37 mouse cellular contexts compared by ENCODE assay signal in the genomic region with DNA sequence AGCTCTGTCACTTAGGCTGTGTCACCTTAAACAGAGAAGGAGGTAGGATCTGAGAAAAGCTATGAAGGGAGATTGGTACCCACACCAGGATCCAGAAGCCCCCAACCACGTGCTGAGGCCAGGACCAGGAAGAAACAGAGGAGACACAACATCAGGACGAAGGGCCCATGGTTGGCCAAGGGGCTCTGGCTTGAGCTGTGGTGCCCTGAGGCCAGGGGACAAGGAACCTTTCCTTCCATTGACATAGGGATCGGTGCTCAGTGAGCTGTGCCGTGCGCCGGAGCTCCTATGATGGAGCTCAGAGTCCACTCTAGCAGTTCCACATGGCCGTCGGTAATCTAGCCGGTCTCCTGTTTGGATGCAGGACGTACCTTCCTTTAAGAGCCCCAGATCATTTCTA. TPM values are rescaled to one million over a fixed set of nuclear protein-coding genes. Genes with fewer than 3 reads are reported as not detected.
"Had no signal": no experiment of that assay in that cellular context is flagged by ENCODE, and none has a peak within 500 bp of the region (broad histone marks: within the 10 kb centered on the region; RNA-seq: fewer than 3 reads in every experiment).

No protein-coding gene starts in this region.

- DNase-seq: cerebellum, adult 2 months; cerebellum, adult 8-10 months; cerebellum, adult 9-10 months; cerebellum, adult 9-11 months; cerebellum, postnatal 14 days; cerebellum, postnatal 25 days; cerebellum, postnatal 36 days; embryo, embryonic 11 days; forebrain, postnatal 0 days; gastrocnemius, adult 2 months; gastrocnemius, postnatal 10 days; gastrocnemius, postnatal 14 days; gastrocnemius, postnatal 25 days; gastrocnemius, postnatal 36 days; heart, adult 18-20 months; heart, adult 2 months had no signal

- H3K4me3 ChIP-seq: embryonic facial prominence, embryonic 10.5 days; embryonic facial prominence, embryonic 12.5 days; embryonic facial prominence, embryonic 13.5 days; embryonic facial prominence, embryonic 15.5 days; erythroblast, embryonic 14.5 days; forebrain, embryonic 10.5 days; forebrain, embryonic 12.5 days; forebrain, embryonic 13.5 days; forebrain, embryonic 15.5 days; gastrocnemius, adult 2 months; heart, adult 2 months had no signal

- H3K27me3 ChIP-seq: embryonic facial prominence, embryonic 12.5 days; embryonic facial prominence, embryonic 13.5 days; embryonic facial prominence, embryonic 15.5 days; forebrain, embryonic 12.5 days; forebrain, embryonic 13.5 days; forebrain, embryonic 15.5 days had no signal

- H3K9me3 ChIP-seq: embryonic facial prominence, embryonic 10.5 days; embryonic facial prominence, embryonic 12.5 days; embryonic facial prominence, embryonic 13.5 days; embryonic facial prominence, embryonic 15.5 days; forebrain, embryonic 10.5 days; forebrain, embryonic 12.5 days; forebrain, embryonic 13.5 days; forebrain, embryonic 15.5 days had no signal

- H3K4me1 ChIP-seq: embryonic facial prominence, embryonic 10.5 days; embryonic facial prominence, embryonic 12.5 days; embryonic facial prominence, embryonic 15.5 days; forebrain, embryonic 12.5 days; forebrain, embryonic 13.5 days; forebrain, embryonic 15.5 days had no signal

- H3K36me3 ChIP-seq: embryonic facial prominence, embryonic 10.5 days; embryonic facial prominence, embryonic 12.5 days; embryonic facial prominence, embryonic 13.5 days; embryonic facial prominence, embryonic 15.5 days; forebrain, embryonic 10.5 days; forebrain, embryonic 12.5 days; forebrain, embryonic 15.5 days had no signal

- H3K27ac ChIP-seq: embryonic facial prominence, embryonic 10.5 days; embryonic facial prominence, embryonic 12.5 days; embryonic facial prominence, embryonic 13.5 days; embryonic facial prominence, embryonic 15.5 days; forebrain, embryonic 10.5 days; forebrain, embryonic 12.5 days; forebrain, embryonic 13.5 days; forebrain, embryonic 15.5 days; gastrocnemius, adult 2 months; heart, adult 2 months had no signal

RNA-seq across cellular contexts. Expression of a gene that starts 25.3 kb away (rescaled TPM):
- total RNA-seq: common myeloid progenitor, adult 5-6 weeks; forebrain, postnatal 0 days; gastrocnemius, postnatal 25 days; gastrocnemius, postnatal 4 days; granulocyte monocyte progenitor cell, adult 5-6 weeks had no signal
- polyA plus RNA-seq: embryonic facial prominence, embryonic 10.5 days; embryonic facial prominence, embryonic 11.5 days; embryonic facial prominence, embryonic 12.5 days; embryonic facial prominence, embryonic 13.5 days; embryonic facial prominence, embryonic 14.5 days; embryonic facial prominence, embryonic 15.5 days; erythroblast, embryonic 14.5 days; forebrain, embryonic 11.5 days; forebrain, embryonic 12.5 days; forebrain, embryonic 14.5 days; forebrain, embryonic 15.5 days; forebrain, embryonic 16.5 days had no signal

RNA-seq across cellular contexts. Expression of a gene that starts 26.3 kb away (rescaled TPM):
- total RNA-seq: common myeloid progenitor, adult 5-6 weeks; forebrain, postnatal 0 days; granulocyte monocyte progenitor cell, adult 5-6 weeks; heart, adult 18-20 months; heart, adult 2 months; heart, adult 8-10 months had no signal
- polyA plus RNA-seq: cortical plate, adult 2 months; forebrain, embryonic 13.5 days; forebrain, embryonic 14.5 days; forebrain, embryonic 15.5 days; forebrain, embryonic 16.5 days; forebrain, postnatal 0 days; frontal cortex, adult 2 months; gonadal fat pad, adult 2 months had no signal
